Mouse (Mus musculus): ENCODE data around the gene Olfr1136.

- TF ChIP-seq CTCF (IDR thresholded peaks at IDR 0.05; ENCODE audit: low read depth) (no peak), EP300 (IDR thresholded peaks at IDR 0.05; ENCODE audit: low read depth) (no peak)
Measured at GRCm38 (mm10) chr2:87647274-87647673, 46.5 kb downstream of the Olfr1136 start, which contains the start of gene Olfr1133.

Data from heart, postnatal 0 days (tissue).